Mouse (Mus musculus) ES-Bruce4 (cell line): ENCODE results near the gene Krt23.

Experiments used
- CTCF ChIP-seq: IDR thresholded peaks from one replicate; pipeline ENCODE4 v1.8.1; 2011; ENCODE audit warnings: low read depth, low read length
- EP300 ChIP-seq: IDR thresholded peaks from 2 replicates; pipeline ENCODE4 v1.6.1; 2011; ENCODE audit warnings: low read depth, low read length; ENCODE audit not compliant: insufficient read depth
- POLR2A ChIP-seq: IDR thresholded peaks from one replicate; pipeline ENCODE4 v1.8.1; 2011; ENCODE audit warnings: low read length; ENCODE audit not compliant: insufficient read depth

DNA sequence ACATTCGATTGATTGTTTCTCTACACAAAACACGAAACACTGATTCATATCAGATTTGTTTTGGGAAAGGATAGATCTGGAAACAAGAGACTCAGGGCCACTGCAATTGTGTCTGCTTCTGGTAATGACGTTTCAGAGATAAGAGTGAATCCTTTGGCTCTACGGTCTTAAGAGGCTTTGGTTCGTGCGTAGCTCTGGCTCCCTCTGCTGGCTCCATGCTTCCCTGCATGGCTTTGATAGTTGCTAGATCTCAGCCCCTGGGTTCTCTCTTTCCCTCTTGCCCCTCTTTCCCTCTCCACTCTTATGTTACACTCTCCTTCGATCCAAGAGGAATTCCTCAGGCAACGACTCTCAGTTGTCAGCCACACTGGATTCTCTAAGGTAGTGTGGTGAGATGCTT lies 29.8 kb downstream of the Krt23 start:
- TF ChIP-seq CTCF (peak; percentile 96), POLR2A (no peak), EP300 (no peak)
